Mouse (Mus musculus): ENCODE measurements around the gene Exosc7. TPM values are rescaled to one million over a fixed set of nuclear protein-coding genes. Genes with fewer than 3 reads are reported as not detected.

Exosc7 gene
- polyA plus RNA-seq, 1 experiment = 80.6 TPM

DNA sequence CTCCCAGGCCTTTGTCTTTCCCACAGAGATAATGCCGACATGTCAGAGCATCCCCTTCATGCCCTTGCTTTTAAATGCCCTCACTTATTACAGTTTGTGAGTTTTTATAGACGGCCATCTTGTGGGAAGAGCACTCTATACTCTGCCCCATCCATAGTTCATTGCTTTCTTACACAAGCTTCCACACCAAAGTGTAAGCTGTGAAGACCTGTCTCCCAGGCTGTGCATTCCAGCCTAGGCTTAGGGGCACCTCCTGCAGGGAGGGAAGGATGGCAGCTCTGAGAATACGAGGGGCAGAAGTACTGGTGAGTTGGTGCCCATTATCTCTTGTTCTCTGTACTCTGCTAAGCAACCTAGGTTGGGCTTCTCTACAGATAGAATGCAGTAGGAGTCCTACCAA, 20.0 kb downstream of the Exosc7 start:
- DNase-seq = no peak
- WGBS = 88% methylated on average over 3 of the region's 3 CpGs
- Histone ChIP-seq H3K4me1 (ENCODE audit: control insufficient read depth, insufficient read depth, low read length) (no peaks in the 10 kb centered on the region), H3K4me3 (replicated peaks; ENCODE audit: extremely low read depth, low read depth, low read length) (no peak overlapping the region)
- TF ChIP-seq CTCF (IDR thresholded peaks at IDR 0.05; ENCODE audit: insufficient read depth, low read length) (no peak), POLR2A (IDR thresholded peaks at IDR 0.05; ENCODE audit: borderline replicate concordance, extremely low read depth, low read depth, low read length) (no peak)

DNA sequence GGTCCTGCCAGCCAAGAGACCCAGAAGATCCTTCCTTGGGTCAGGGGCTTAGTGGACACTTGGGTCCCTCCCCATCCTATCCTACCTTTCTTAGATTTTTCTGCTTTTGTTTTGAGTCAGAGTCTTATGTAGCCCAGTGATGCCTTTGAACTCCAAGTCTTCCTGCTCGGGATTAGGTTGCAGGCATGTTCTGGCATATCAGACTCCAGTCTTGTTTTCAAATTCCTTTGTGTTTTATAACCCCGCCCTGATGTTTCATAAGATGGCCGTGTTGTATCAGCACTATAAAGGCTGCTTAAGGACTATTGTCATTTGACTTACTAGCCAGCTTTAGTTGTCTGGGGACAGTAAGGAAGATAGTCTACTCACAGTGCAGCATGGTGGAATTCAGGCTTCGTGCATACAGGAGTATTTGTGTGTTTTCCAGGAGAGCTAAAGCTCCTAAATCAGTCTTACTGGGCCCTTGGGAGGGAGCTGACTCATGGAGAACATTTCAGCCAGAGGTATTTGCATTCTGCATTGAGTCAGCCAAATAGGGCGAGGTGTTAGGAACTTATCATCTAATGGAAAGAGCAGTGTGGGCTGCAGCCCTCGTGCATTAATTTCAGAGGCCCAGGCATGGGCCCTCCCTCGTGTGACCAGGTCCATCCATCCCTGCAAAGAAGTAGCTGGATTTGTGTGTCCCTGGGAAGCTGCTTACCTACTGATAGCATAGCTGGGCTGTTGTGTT, 24.1 kb downstream of the Exosc7 start:
- no peak overlapping the region for H3K4me3 ChIP-seq (replicated peaks; ENCODE audit: extremely low read depth, low read depth, low read length)
- H3K4me1 ChIP-seq (ENCODE audit: control insufficient read depth, insufficient read depth, low read length) = peaks cover 13% of the 10 kb centered on the region
- no peak for DNase-seq
- 62% methylated on average over 7 of the region's 7 CpGs for WGBS
- TF ChIP-seq POLR2A (IDR thresholded peaks at IDR 0.05; ENCODE audit: borderline replicate concordance, extremely low read depth, low read depth, low read length) = no peak
- TF ChIP-seq CTCF (IDR thresholded peaks at IDR 0.05; ENCODE audit: insufficient read depth, low read length) = no peak

DNA sequence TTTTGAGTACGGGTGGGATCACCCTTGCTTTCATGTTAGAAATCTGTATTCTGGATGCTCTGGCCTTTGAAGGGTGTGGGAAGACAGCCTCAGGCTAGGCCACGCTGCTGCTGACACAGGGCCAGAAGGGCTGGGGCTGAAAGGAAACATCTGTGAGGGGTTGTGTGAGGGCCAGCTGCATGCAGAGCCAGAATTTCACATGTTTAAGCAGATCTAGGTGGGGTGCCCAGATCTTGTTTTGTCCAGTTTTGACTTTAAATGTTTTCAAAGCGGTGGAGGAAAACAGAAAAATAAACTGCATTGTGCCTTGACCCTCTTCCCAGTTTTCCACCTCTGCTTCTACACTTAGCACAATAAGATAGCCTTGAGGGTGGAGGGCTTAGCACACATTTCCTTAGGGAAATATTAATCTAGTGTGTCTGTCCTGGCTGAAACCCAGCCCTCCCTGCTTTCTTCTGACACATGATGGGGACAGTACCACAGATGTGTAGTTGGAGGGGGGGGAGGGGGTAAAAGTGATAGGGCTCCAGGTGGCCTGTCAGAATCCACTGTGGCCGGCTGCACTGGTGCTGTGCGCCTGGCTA, 26.0 kb downstream of the Exosc7 start:
- H3K4me1 ChIP-seq (ENCODE audit: control insufficient read depth, insufficient read depth, low read length) = peaks cover 13% of the 10 kb centered on the region
- H3K4me3 ChIP-seq (replicated peaks; ENCODE audit: extremely low read depth, low read depth, low read length) = no peak overlapping the region
- TF ChIP-seq POLR2A (IDR thresholded peaks at IDR 0.05; ENCODE audit: borderline replicate concordance, extremely low read depth, low read depth, low read length) (no peak), CTCF (IDR thresholded peaks at IDR 0.05; ENCODE audit: insufficient read depth, low read length) (no peak)
- no peak for DNase-seq
- 31% methylated on average over 5 of the region's 5 CpGs for WGBS

DNA sequence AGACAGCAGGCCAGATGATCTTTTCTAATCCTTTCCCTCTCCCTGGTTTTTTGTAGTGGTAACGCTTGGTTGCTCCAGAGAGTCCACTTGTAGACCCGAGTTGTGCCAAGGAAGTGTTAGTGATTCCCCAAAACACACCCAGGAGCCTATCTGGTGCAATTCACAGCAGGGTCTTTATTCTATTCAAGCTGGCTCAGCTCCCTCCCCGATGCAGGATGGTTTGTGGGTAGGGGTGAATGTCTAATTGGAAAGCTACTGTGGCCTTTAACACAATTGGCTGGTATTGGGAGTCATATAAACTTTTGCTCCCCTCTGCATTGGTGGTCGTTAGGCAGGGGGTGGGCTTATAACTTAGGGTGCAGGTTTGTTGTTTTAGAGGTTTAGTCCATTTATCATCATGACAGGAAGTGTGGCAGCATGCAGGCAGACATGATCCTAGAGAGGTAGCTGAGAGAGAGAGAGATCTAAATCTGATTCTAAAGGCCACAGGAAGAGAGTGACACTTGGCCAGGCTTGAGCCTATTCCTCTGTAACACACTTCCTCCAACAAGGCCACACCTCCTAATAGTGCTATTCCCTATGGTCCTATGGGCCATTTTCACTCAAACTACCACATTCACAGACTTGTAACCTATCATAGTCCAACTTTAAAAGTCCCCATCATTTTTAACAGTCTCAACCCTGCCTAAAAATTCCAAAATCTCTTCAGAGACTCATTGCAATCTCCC, 27.0 kb downstream of the Exosc7 start:
- peaks cover 13% of the 10 kb centered on the region for H3K4me1 ChIP-seq (ENCODE audit: control insufficient read depth, insufficient read depth, low read length)
- WGBS = 58% methylated on average over 4 of the region's 4 CpGs
- DNase-seq = no peak
- no peak overlapping the region for H3K4me3 ChIP-seq (replicated peaks; ENCODE audit: extremely low read depth, low read depth, low read length)
- TF ChIP-seq POLR2A (IDR thresholded peaks at IDR 0.05; ENCODE audit: borderline replicate concordance, extremely low read depth, low read depth, low read length) = no peak

DNA sequence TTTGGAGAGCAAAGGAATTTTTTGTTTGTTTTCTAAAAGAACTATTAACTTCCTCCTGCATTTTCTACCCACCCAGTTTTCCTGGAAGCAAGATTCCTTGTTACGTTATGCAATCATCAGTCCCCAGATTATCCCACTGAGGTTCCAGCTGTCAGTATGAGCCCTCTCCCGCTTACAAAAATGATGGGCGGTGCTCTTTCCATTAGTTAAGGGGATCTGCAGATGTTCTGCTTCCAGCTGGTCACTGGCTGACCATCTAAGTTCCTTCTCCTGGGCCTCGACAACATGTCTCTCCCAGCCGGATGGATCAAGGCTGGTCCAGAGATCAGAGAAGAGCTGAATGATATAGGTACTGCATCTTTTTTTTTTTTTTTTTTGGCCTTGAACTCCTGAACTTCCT, 35.4 kb downstream of the Exosc7 start:
- TF ChIP-seq POLR2A (IDR thresholded peaks at IDR 0.05; ENCODE audit: borderline replicate concordance, extremely low read depth, low read depth, low read length) (no peak), CTCF (IDR thresholded peaks at IDR 0.05; ENCODE audit: insufficient read depth, low read length) (no peak)
- Histone ChIP-seq H3K4me1 (ENCODE audit: control insufficient read depth, insufficient read depth, low read length) (peaks cover 3% of the 10 kb centered on the region; the same call in 1 of the 2 replicates), H3K4me3 (replicated peaks; ENCODE audit: extremely low read depth, low read depth, low read length) (no peak overlapping the region)
- WGBS = 41% methylated on average over 5 of the region's 5 CpGs
- DNase-seq = no peak

DNA sequence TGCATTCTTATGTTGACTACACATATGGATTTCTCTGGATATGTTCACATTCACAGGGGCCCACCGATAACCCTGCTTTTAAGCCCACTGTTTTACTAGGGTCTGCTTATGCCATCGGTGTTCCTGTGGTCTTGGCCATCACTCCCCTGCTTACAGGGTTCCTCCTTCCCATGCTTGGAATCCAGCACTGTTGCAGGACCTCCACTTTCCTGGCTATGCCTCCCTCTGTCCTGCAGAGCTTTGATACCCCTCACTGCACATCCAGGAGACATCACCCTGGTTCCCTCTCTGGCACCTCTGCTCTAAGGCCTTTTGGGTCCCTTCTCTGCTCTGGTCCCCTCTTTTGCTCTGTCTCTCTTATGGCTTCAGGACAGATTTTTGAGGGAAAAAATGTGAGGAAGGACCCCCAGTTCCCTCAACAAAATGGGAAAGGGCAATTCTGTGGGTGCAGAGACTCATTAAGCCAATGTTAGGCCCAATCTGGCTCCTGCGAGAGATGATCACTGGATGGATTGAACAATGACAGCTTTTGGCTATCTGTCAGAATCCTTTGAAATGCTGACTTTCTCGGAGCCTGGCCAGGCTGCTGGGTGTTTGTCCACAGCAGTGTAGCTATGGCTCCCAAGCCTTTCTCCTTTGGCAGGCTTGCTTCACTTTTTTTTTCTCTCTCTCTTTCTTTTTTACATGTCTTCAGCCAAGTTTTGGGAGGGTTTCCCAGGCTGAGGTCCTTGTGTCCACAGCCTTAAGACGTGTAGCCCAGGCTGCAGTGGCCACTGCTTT, 37.4 kb downstream of the Exosc7 start, which contains the start of gene Clec3b:
Clec3b (plus strand) TSS at position 706 of the 780 bp plus-strand sequence.
- Histone ChIP-seq H3K4me3 (replicated peaks; ENCODE audit: extremely low read depth, low read depth, low read length) (peak within 1 kb of the TSS; percentile 7), H3K4me1 (ENCODE audit: control insufficient read depth, insufficient read depth, low read length) (peaks cover 3% of the 10 kb centered on the region; the same call in 1 of the 2 replicates)
- TF ChIP-seq CTCF (IDR thresholded peaks at IDR 0.05; ENCODE audit: insufficient read depth, low read length) (no peak), POLR2A (IDR thresholded peaks at IDR 0.05; ENCODE audit: borderline replicate concordance, extremely low read depth, low read depth, low read length) (peak; percentile 48; the same call in 1 of the 2 replicates)
- no peak for DNase-seq
- 74% methylated on average over 5 of the region's 5 CpGs for WGBS

DNA sequence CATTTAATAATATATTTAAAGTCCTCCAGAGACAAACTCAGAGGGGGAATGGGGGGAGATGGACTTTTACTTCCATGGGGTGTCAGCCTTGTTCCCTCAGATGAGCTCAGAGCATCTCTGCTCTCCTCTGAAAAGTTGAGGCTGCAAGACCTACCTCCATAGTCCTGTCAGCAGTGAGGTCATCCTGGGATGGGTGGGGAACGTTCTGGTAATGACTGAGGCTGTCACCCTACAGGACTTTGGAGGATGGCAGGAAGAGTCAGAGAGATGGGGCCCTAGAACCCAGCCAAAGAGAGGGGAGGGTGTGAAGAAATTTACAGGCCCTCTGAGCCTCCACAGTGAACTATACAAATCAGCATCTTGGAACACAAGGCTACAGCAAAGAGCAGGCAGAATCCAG, 38.5 kb downstream of the Exosc7 start:
- 19% methylated on average over 1 of the region's 1 CpGs for WGBS
- no peak for DNase-seq

DNA sequence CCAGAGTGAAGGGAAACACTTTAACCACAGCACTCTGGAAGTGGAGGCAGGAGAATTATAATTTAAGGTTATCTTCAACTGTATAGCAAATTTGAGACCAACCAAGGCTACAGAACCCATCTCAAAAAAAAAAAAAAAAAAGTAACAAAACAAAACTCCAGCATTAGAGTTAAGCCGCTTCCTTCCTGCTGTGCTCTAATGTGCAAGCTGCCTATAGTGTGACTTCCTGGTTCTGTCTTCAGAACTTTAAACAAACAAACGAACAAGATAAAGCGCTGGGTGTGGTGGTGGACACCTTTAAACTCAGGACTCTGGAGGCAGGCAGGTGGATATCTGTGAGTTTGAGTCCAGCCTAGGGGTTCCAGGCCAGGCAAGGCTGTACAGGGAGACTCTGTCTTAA, 39.0 kb downstream of the Exosc7 start:
- Histone ChIP-seq H3K4me1 (ENCODE audit: control insufficient read depth, insufficient read depth, low read length) (peaks cover 3% of the 10 kb centered on the region; the same call in 1 of the 2 replicates), H3K4me3 (replicated peaks; ENCODE audit: extremely low read depth, low read depth, low read length) (no peak overlapping the region)
- TF ChIP-seq POLR2A (IDR thresholded peaks at IDR 0.05; ENCODE audit: borderline replicate concordance, extremely low read depth, low read depth, low read length) (no peak), CTCF (IDR thresholded peaks at IDR 0.05; ENCODE audit: insufficient read depth, low read length) (no peak)
- no peak for DNase-seq
- 18% methylated on average over 3 of the region's 3 CpGs for WGBS

More for the DNA sequence above, 38.5 kb downstream of the Exosc7 start:
- Histone ChIP-seq H3K4me1 (ENCODE audit: control insufficient read depth, insufficient read depth, low read length) (peaks cover 3% of the 10 kb centered on the region; the same call in 1 of the 2 replicates), H3K4me3 (replicated peaks; ENCODE audit: extremely low read depth, low read depth, low read length) (peak overlapping the region; percentile 7)
- TF ChIP-seq CTCF (IDR thresholded peaks at IDR 0.05; ENCODE audit: insufficient read depth, low read length) (no peak), POLR2A (IDR thresholded peaks at IDR 0.05; ENCODE audit: borderline replicate concordance, extremely low read depth, low read depth, low read length) (no peak)

DNA sequence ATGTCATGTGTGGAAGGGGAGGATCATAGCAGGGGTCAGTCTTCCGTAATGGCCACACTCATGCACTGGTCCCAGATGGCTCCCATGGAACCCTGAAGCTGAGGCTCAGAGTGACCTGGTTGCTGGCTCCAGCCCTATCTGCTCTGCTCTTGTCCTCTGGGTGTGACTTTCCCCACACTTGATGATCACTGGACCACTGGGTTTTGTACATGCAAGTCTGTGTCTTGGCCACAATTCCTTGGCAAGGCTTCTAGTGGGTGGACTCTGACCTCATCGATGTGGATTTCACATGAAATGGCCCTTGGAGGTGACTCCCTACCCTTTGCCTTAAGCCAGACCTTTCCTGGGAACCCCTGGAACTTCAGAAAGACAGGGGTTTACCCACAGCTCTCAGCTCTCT, 40.1 kb downstream of the Exosc7 start:
- no peak for DNase-seq
- TF ChIP-seq CTCF (IDR thresholded peaks at IDR 0.05; ENCODE audit: insufficient read depth, low read length) (no peak), POLR2A (IDR thresholded peaks at IDR 0.05; ENCODE audit: borderline replicate concordance, extremely low read depth, low read depth, low read length) (no peak)
- Histone ChIP-seq H3K4me3 (replicated peaks; ENCODE audit: extremely low read depth, low read depth, low read length) (no peak overlapping the region), H3K4me1 (ENCODE audit: control insufficient read depth, insufficient read depth, low read length) (peaks cover under 1% of the 10 kb centered on the region; the same call in 1 of the 2 replicates)
- WGBS = 59% methylated on average over 2 of the region's 2 CpGs

Data from lung, adult 2 months (tissue).